Mouse (Mus musculus) heart, postnatal 0 days (tissue): ENCODE results near the gene Pmf1.

Experiments used
- CTCF ChIP-seq: IDR thresholded peaks from 2 replicates; pipeline ENCODE4 v1.5.1; 2016; ENCODE audit warnings: antibody characterized with exemption, control low read depth, low read depth
- EP300 ChIP-seq: IDR thresholded peaks from 2 replicates; pipeline ENCODE4 v1.6.1; 2016; ENCODE audit warnings: antibody characterized with exemption, low read depth

DNA sequence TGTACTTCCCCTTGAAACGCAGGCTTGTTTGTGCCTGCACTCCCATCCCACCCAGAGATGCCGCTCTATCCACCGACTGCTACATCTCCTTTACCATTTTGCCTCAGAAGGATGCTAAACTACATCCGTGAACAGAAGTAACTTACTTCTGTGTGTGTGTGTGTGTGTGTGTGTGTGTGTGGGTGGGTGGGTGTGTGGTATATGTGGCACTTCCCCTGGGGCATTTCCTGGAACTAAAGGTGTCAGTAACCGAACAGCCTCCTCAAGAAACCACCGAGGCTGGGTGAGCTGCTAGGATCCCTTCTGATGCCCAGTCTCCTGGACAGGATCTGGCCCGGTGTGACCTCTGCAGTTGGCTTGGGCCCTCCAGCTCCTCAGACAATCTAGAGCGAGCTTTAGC, 43.9 kb upstream of the Pmf1 start:
- TF ChIP-seq EP300 (no peak), CTCF (no peak)
